Mouse (Mus musculus): ENCODE results near the gene Dpep3.

DNA sequence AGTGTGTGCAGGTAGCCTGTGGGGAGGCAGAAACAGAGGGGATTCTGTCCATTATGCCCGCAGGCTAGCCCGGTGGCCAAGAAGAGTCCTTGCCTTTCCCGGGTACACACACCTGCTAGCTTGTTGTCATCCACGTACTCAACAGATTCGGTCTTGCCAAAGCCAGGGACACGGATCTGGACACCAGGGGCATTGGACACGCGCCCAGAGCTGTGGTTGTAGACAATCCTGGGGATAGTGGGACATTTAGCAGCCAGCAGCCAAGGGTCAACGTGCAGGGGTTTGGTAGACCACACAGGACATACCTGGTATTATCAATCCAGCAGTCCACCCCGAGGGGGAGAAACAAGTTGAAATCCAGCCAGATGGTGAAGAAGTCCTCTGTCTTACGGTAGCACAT lies 37.2 kb downstream of the Dpep3 start:
- TF ChIP-seq CTCF (IDR thresholded peaks at IDR 0.05; ENCODE audit: low read depth) (no peak), EP300 (optimal IDR thresholded peaks at IDR 0.05) (no peak)
